ENCODE assay signal across 22 mouse cellular contexts in the genomic region with DNA sequence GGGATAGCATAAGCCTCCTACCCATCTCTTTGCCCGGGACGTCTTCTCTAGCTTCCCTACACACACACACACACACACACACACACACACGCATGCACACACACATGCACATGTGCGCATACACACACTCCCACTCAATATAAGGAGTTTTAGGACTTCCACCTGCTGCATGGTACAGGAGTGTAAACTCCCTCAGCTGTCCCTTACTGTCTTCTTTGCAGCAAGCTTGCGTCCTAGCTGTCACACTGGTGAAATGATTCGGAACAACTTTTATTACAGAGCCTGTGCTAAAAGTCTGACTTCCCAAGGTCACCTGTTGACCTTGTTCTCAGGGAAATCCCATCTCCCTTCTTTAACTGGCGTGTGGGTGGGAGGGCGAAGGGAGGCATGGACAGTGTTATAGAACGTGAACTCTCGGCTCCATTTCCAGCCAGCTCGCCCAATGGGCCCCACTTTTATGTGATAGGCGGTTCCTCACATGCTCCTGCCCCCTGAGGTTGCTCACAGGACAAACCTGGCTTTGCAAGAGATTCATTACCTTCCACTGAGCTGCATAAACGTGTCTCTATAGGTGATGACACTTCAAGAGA. TPM values are rescaled to one million over a fixed set of nuclear protein-coding genes. Genes with fewer than 3 reads are reported as not detected.
A peak's percentile ranks its signal among the peaks of the same experiment; 100 is the strongest.
DNase-seq lines count a peak whose midpoint lies in the region; ATAC-seq and TF ChIP-seq lines count a peak whose summit lies in the region.
"Had no signal": no experiment of that assay in that cellular context is flagged by ENCODE, and none has a peak within 500 bp of the region (broad histone marks: within the 10 kb centered on the region; RNA-seq: fewer than 3 reads in every experiment).

No protein-coding gene starts in this region.

- H3K27me3 ChIP-seq in kidney, embryonic 15.5 days = no peaks in the 10 kb centered on the region
- H3K27me3 ChIP-seq in kidney, postnatal 0 days (ENCODE audit: insufficient read depth, low read length) = no peaks in the 10 kb centered on the region
- H3K27me3 ChIP-seq: embryonic facial prominence, embryonic 13.5 days; embryonic facial prominence, embryonic 15.5 days had no signal

- H3K4me1 ChIP-seq in kidney, embryonic 15.5 days = peaks cover 18% of the 10 kb centered on the region
- H3K4me1 ChIP-seq in kidney, postnatal 0 days (replicated peaks; ENCODE audit: insufficient read depth, low read length) = no peaks in the 10 kb centered on the region
- H3K4me1 ChIP-seq: embryonic facial prominence, embryonic 13.5 days; embryonic facial prominence, embryonic 15.5 days had no signal

- DNase-seq in kidney, postnatal 10 days = no peak
- peak; percentile 80 for DNase-seq in kidney, postnatal 0 days (ENCODE audit: low spot score)
- no peak for DNase-seq in kidney, adult 9 months
- DNase-seq: adrenal gland, adult 2 months; adrenal gland, postnatal 10 days; adrenal gland, postnatal 25 days; cerebellum, adult 11 months; cerebellum, adult 18-20 months; cerebellum, adult 8-10 months; cerebellum, adult 9-11 months; cerebellum, postnatal 14 days; cerebellum, postnatal 36 days; embryo, embryonic 11 days had no signal

- no peak overlapping the region for H3K4me2 ChIP-seq in kidney, embryonic 15.5 days
- H3K4me2 ChIP-seq in kidney, postnatal 0 days (ENCODE audit: low read length) = no peak overlapping the region
- H3K4me2 ChIP-seq: embryonic facial prominence, embryonic 13.5 days; embryonic facial prominence, embryonic 15.5 days; forebrain, embryonic 12.5 days had no signal

- 46% methylated on average over 13 of the region's 13 CpGs for whole genome bisulfite sequencing in kidney, embryonic 15.5 days
- WGBS in kidney, postnatal 0 days = 43% methylated on average over 13 of the region's 13 CpGs

- ATAC-seq in kidney, embryonic 15.5 days (replicated peaks; ENCODE audit: low FRiP score) = peak; percentile 80
- peak; percentile 65; the same call in 1 of the 2 replicates for ATAC-seq in kidney, postnatal 0 days (replicated peaks; ENCODE audit: low FRiP score, low read depth)
- ATAC-seq: forebrain, embryonic 14.5 days; forebrain, embryonic 16.5 days had no signal

- H3K27ac ChIP-seq in kidney, embryonic 15.5 days = 0 out of 2 replicates have a peak overlapping the region, but pooled peaks have one; percentile 41
- H3K27ac ChIP-seq in kidney, postnatal 0 days = no peak overlapping the region
- H3K27ac ChIP-seq: embryonic facial prominence, embryonic 13.5 days; embryonic facial prominence, embryonic 15.5 days; forebrain, embryonic 10.5 days; forebrain, embryonic 12.5 days had no signal

- H3K9me3 ChIP-seq in kidney, embryonic 15.5 days (replicated peaks) = no peaks in the 10 kb centered on the region
- no peaks in the 10 kb centered on the region for H3K9me3 ChIP-seq in kidney, postnatal 0 days (replicated peaks; ENCODE audit: low read length)
- H3K9me3 ChIP-seq: embryonic facial prominence, embryonic 13.5 days; embryonic facial prominence, embryonic 15.5 days; forebrain, embryonic 10.5 days; forebrain, embryonic 12.5 days had no signal

- no peak overlapping the region for H3K9ac ChIP-seq in kidney, embryonic 15.5 days
- no peak overlapping the region for H3K9ac ChIP-seq in kidney, postnatal 0 days (ENCODE audit: low read depth, low read length)
- H3K9ac ChIP-seq: embryonic facial prominence, embryonic 13.5 days; embryonic facial prominence, embryonic 15.5 days; forebrain, embryonic 12.5 days had no signal

- no peak overlapping the region for H3K4me3 ChIP-seq in kidney, embryonic 15.5 days (replicated peaks)
- no peak overlapping the region for H3K4me3 ChIP-seq in kidney, postnatal 0 days (replicated peaks; ENCODE audit: low read depth, low read length)
- H3K4me3 ChIP-seq: embryonic facial prominence, embryonic 13.5 days; embryonic facial prominence, embryonic 15.5 days; erythroblast, embryonic 14.5 days; forebrain, embryonic 10.5 days; forebrain, embryonic 12.5 days had no signal

- TF ChIP-seq CTCF in kidney, postnatal 0 days (IDR thresholded peaks at IDR 0.05; ENCODE audit: low read depth) = no peak

- no peaks in the 10 kb centered on the region for H3K36me3 ChIP-seq in kidney, embryonic 15.5 days
- no peaks in the 10 kb centered on the region for H3K36me3 ChIP-seq in kidney, postnatal 0 days (ENCODE audit: insufficient read depth, low read length)
- H3K36me3 ChIP-seq: embryonic facial prominence, embryonic 13.5 days; embryonic facial prominence, embryonic 15.5 days; forebrain, embryonic 10.5 days; forebrain, embryonic 12.5 days had no signal

RNA-seq across cellular contexts. Expression of a gene that starts 29.7 kb away (rescaled TPM):
- 4.8 and 5.2 TPM in 2 replicates for polyA plus RNA-seq in kidney, embryonic 15.5 days (2015; fragmentation: Nextera tagmentation; extraction: Ambion mirVana)
- polyA plus RNA-seq in kidney, postnatal 0 days (2015; fragmentation: Nextera tagmentation; extraction: Ambion mirVana) = 5.2 and 7.0 TPM in 2 replicates
- polyA plus RNA-seq: C2C12 had no signal
